Mouse (Mus musculus) left cerebral cortex, adult 11 months (tissue): ENCODE data around the gene Hoxc5.

Experiments
- DNase-seq: peaks from one replicate; pipeline ENCODE4 v3.0.0; 2022; ENCODE audit warnings: low spot score

The Hoxc5 gene

DNA sequence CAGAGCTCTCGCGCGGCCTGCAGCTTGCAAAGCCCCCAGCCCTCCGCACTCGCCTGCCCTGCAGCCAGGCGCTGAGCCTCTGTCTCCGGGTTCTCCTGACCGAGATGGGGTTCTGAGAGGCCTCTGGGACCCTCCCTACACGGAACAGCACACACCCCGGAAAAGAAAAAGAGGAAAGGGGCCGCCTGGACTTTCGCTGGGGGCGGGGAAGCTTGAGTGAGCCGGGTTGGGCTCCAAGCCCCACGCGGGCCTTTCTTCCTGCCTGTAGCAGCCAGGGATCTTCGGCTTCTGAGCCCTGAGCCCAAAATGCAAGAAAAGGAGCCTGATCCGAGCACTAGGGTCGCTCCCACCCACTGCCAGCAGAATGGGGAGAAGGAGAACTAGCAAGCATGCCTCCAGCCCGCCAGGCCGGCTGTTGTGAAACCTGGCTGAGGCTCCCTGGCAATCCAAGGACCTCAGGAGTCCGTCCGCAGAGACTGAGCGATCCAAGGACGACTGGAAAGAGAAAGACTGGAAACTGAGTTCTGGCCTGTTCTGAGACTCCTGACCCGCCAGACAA lies 44.8 kb downstream of the Hoxc5 start:
- no peak for DNase-seq

DNA sequence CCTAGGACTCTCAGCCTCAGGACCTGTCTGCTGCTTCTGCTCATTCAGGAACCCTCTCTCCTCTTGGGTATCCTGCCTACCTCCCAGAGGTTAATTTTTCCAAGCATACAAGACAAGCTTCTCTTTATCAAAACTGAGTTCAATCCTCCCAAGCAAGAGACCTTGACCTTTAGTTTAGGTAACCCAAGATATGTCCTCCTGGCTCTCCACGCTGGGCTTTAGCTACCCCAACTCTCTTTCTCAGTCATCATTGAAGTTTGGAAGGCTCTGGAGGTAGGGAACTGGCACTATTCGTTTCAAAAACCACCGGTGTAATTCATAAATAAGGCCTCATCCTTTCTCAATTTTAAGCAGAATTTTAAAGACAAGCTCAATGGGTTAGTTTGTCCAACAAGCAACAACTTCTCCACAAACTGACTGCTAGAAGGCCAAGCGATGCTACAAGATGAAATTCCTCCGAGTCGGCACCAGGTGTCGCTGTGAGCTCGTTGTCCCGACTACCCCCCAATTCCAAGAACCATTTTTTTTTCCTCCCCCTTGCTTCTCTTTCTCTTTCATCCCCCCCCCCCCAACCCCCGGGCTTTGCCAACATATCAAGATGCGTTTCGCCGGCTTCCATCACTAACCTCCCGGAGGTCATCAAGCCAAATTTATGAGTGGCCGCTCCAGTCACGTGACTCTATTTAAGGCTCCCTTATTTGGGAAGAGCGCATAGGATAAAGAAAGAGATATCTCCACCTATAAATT lies 46.2 kb downstream of the Hoxc5 start:
- no peak for DNase-seq

DNA sequence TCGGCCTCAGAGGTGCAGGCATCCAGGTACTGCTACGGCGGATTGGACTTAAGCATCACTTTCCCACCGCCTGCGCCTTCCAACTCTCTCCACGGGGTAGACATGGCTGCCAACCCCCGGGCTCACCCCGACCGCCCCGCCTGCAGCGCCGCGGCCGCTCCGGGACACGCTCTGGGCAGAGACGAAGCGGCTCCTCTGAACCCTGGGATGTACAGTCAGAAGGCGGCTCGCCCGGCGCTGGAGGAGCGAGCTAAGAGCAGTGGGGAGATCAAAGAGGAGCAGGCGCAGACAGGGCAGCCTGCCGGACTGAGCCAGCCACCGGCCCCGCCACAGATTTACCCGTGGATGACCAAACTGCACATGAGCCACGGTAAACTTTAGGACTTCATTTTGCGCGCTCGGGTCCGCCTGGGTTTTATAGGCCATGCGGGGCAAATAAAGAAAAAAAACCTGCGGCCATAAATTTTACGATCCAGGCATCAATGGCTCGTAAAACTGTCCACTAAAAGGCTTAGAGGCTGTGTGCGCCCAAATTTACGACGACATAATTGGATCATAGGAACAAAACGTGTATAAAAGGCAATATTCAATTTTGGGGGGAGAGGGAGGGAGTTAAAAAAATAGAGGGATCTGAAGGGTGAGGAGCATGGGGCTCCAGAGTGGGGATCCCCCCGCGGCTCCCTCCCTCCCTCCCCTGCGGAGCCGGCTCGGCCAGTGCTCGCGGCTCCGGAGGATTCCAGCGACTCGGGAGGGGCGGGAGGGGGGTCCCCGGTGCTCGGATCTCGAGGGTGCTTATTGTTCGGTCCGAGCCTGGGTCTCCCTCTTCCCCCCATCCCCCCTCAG lies 47.1 kb downstream of the Hoxc5 start:
- no peak for DNase-seq

DNA sequence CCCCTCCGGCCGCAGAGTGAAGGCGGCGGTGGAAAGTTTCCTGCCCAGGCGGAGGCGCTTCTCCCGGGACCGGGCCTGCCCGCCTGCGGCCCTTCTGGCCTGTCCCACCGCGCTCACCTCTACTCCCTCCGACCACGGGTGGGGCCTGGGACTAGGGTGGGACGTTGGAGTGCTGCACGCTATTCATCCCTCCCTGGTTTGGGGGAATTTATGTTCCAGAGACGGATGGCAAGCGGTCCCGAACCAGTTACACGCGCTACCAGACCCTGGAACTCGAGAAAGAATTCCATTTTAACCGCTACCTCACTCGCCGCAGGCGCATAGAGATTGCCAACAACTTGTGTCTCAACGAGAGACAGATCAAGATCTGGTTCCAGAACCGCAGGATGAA lies 47.8 kb downstream of the Hoxc5 start:
- DNase-seq = no peak

DNA sequence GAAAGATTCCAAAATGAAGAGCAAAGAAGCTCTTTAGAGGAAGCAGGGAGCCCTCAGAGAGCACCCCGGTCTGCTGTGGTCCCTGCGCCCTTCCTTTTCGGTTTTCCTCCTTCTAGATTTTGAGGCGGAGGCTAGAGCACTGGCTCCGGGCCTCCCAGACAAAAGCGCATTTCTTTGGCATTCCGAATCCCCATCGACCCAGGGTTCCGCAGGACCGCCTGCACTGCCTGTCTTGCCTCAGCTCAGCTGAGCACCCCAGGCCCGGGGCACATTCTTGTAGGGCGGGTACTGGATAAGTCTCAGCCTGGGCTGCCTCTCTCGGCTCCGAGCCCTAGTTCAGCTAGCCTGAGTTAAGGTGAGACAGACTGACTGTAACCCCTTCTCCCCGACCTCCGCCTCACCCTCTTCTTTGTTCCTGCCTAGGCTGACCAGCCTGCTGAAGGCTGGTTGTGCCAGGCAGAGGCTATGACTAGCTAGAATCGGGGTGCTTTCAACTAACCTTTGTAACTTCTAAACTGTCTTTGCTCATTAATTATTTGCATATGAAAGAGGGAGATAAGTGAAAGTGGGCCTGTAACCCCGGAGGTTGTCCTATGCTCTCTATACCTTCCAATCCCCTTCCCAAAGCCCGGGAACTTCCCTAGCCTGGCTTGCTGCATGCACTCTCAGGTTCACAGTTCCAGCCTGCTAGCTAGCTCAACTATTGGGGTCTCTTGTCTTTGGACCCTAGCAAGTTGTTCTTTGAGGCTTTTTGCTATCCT lies 48.3 kb downstream of the Hoxc5 start:
- no peak for DNase-seq

DNA sequence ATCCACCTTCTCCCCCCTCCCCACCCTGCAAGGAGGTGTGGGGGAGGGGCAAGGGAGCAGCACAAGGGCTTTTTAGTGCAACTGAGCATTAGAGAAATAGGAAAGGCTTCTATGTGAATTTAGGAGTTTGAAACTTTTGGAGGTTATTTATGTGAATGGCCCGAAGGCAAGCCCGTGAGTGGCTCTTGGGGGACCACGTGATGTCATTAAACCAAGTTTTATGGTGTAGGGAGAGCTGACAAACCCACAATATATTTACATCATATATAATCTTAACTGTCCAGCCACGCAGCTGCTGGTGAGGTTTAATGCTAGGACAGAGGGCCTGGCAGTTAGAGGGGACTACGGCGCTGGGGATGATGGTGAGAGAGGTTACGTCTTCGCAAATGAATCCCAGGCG lies 51.4 kb downstream of the Hoxc5 start, which contains the start of gene Hoxc4:
Gene Hoxc4 (plus strand): TSS at position 299 of the 400 bp plus-strand sequence.
- no peak for DNase-seq

DNA sequence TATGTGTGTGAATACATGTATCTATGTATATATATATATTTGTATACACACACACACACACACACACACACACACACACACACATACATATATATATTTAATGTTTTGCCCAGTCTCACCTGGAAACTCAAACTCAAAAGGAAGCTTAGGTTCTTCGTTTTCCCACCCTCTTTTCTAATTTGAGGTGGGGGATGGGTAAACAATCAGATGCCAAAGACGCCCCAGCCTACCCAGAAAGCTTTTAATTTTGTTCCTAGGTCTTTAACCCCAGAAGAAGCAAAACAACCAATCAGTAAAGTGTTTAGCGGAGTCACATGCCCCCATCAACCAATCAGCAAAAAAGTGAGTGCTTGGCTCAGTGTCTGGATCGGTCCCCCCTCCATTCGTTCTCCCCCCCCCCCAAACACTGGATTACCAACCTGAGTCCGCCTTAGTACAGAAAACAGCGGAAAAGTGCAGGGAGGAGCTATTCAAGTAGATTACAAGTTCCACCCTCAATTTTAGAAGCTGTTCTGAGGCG lies 53.7 kb downstream of the Hoxc5 start:
- no peak for DNase-seq

DNA sequence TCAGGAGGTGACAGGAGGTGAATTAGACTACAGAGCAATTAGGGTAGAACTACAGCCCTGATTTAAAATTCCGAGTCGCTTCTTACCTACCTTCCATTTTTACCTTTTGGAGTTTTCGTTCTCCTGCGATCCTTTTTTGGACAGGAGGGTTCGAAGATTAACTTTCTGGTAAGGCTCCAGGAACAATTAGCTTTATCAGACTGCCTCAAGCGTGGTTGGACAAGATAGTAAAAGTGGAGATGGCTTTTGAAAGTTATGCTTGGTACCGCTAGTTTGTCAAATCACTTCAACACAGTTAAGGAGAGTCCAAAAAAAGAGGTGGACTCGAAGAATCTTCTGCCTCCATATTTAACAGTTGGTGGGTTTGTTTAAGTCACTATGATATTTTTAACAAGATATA lies 54.3 kb downstream of the Hoxc5 start:
- DNase-seq = no peak

DNA sequence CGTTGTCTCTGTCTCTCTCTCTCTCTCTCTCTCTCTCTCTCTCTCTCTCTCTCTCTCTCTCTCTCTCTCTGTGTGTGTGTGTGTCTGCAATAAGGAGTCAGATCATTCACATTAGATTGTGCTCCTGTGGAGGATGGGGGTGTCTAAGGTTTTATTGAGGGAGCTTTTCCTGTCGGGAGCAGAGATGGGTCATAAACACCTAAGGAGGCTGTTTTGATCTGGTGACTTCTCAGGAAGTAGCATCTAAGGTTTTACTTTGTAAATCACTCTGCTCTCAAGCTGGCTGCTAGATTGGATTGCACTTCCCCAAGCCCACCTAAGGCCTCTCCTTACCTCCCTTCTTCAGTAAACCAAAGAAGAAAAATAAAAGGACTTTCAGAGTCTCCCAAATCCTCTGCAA lies 56.9 kb downstream of the Hoxc5 start:
- no peak for DNase-seq

DNA sequence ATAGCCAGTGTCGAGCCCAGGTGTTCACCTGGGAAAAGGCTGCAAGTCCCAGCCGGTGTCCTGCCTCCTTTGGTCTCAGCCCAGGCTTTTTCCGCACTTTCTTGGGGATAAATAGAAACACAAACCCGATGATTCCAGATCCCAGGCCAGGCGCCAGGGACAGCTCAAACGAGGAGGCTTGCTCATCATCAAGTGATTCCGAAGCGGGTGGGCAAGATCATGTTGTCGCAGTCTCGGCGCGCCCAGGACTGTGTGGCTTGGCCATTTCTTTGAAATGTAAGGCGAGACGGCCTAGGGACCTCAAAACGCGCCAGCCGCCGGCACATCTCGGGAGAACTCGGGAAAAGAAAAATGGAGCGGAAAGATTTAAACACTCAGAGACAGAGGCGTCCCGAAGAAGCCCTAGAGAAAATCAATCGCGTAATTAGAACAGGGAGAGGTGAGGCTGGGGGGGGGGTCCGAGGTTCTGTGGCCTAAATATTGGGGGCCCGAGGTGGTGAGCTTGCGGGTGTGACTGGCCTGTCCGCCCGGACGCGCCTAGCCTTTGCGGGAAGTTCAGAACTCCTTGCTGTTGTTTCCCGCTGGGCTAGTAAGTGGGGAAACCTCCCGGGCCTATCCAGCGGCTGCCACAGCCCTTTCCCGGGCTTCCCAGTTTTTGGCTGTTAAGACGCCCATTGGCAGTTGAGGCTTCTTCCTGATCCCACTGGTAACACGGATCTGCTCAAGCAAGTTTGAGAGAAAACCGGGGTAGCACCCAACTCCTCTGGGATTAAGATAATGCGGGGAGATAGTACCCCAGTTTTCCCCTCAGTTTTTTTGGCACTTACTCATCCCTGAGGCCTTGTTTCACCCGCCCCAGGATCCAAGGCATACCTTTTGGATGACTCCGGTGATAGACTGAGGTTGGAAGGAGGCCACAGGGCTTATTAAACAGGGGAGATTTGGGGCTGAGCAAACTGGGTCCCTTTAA lies 60.3 kb downstream of the Hoxc5 start:
- no peak for DNase-seq

DNA sequence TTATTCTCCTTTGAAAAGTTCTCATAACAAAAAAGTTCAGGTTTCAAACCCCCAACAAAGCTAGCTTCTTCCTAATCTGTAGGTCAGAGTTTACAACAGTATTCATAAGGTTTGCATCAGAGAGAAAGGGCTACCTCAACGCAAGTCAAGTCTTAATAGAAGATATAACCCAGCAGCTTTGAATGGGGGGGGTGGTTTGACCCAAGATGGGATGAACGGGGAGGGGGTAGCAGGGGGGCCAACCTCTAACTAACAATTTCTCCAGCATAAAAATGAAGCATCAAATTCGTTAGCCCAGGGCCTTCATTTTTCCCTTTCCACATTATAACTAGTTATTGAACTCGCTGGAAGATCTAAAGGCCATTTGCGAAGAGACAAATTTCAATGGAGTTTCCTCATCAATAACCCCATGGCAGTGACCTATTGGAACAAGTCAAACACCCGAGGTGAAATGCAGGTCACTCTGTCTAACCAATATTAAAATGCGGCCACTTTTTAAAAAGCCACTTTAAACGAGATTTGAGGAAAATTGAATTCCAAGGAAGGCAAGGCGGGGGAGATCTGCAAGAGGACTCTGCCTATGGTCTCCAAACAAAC lies 61.8 kb downstream of the Hoxc5 start:
- DNase-seq = no peak

DNA sequence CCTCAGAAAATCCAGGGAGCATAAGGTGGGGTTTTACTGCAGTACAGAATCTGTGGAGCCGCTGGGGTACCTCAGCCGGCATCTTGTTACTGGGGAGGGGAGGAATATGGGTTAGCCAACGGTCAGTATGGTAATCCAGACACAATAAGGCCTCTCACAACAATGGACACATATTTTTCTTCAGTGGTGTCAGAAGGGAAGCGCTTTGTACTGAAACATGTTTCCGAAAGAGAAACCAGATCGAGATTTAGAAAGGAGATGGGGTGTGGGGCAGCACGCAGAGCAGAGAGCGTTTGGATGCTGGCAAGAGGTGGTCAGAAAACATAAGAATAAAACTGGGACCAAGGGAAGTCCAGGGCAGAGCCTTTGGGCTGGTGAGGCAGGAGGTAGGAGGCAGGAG lies 62.9 kb downstream of the Hoxc5 start:
- no peak for DNase-seq

DNA sequence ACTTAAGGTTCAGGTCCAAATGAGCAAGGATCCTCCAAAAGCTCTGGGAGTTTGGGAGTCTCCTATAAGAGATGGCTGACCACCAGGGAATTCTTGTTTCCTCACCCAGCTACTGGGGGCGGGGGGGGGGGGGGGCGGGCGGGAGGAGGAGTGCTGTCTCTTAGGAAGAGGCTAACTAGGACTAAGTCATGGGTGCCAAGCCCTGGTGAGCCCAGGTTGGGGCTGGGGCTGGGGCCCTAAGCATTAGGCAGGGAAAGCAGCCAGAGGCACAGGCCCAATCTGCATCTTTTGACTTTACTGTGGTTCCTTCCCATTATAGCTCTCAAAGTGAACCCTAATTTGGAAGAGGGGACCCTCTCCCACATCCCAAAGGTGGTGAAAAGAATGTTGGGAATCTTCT lies 64.9 kb downstream of the Hoxc5 start:
- DNase-seq = no peak

DNA sequence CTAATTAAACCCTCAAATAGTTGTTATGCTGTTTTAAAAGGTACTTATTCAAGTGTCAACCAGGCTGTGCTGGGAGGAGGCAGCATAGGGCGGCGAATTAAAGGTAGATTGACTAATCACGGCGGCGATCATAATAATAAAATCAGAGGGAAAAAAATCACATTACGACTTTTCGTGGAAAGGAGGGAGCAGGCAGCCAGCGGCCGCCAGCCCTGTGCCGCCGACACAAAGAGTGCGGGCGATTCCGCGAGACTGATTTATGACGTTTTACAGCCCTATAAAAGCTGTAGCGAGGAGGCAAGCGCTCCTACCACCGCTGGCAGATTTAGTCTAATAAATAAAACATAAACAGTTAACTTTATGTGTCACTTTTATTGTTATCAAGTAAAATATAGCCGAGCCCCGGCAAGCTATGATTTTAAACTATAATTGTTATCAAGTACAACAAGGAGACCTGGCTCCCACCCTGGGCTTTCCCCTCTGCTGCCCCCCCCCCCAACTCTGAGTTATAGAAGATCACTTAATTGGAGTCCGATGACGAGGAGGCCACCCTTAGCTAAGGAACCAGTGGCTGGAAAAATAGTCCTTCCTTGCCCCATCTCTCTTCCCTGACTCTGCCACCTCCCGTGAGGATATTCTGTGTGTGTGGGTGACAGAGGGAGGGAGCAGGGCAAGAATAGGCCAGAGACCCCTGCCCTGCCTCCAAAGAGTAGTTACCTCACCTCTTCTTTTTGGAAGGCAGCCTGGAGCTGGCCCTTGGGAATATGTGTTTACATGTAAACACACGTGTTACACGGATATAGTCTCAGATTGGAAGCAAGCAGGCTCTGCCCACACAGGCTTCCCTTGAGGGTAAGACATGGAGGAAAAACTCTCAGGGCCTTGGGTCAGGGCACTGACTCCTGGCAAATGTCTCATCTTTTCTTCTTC lies 65.7 kb downstream of the Hoxc5 start:
- DNase-seq = no peak

DNA sequence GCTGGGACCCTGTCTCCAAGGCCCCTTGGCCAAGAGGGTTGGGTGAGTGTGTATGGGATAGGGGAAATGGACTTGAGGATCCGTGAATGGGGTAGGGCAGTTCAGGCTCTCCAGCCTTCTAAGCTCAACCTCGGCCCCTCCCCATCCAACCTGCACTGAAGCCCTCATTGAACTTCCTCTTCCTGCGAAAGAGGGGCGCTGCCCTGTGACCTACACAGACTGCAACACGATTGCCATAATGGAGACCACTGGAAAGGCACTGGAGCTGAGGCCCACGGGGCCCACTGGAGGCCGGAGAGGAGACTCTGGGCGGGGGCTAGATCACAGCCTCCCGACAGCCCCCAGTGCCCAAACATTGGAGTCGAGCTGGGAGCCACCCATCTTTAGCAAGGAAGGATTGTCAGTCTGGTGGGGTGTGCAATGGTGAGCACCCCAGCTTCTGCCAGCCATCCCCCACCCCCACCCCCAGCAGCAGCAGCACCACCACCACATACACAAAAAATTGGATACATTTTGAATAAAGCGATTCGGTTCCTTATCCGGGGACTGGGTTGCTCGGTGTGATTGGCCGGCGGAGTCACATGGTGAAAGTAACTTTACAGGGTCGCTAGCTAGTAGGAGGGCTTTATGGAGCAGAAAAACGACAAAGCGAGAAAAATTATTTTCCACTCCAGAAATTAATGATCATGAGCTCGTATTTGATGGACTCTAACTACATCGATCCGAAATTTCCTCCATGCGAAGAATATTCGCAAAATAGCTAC lies 67.0 kb downstream of the Hoxc5 start:
- no peak for DNase-seq

DNA sequence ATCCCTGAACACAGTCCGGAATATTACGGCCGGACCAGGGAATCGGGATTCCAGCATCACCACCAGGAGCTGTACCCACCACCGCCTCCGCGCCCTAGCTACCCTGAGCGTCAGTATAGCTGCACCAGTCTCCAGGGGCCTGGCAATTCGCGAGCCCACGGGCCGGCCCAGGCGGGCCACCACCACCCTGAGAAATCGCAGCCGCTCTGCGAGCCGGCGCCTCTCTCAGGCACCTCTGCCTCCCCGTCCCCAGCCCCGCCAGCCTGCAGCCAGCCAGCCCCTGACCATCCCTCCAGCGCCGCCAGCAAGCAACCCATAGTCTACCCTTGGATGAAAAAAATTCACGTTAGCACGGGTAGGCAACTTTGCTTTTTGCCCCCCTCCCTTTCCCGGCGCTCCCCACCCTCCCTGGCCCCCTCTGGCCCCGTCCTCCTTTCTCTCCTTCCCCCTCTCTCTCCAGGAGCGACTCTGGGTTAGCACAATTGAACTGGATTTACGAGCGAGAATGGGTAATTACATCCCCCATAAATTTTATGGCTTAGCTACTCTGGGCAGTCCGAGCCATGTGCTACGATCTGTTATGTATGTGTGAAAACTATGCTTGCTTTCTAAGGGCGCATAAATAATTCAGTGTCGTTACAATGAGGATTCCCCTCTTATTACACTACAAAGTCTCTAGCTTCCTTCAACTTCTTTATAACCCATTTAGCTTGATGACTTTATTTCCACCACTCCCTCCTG lies 67.7 kb downstream of the Hoxc5 start:
- DNase-seq = no peak

DNA sequence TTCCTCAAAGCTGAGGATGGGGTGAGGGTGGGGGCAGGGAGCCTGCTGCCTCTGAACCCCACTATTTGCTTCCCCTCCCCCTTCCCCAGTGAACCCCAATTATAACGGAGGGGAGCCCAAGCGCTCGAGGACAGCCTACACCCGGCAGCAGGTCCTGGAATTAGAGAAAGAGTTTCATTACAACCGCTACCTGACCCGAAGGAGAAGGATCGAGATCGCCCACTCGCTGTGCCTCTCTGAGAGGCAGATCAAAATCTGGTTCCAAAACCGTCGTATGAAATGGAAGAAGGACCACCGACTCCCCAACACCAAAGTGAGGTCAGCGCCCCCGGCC lies 68.3 kb downstream of the Hoxc5 start:
- no peak for DNase-seq

DNA sequence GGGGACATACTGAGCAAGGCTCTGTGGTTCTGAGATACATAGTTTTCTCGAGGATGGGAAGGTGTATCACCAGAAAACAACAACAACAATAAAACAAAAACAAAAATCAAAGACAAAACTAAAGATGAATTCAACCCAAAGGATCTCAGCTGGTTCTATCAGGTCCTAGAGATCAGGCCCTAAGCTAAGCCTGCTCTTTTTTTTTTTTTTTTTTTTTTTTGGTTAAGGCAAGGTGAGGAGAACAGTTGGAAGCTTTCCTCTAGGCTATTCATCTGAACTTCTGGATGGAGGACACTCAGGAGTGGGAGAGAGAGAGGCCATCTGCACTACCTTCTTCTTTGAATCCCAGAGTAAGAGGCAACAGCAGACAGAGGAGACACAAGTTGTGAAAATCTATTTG lies 70.3 kb downstream of the Hoxc5 start:
- DNase-seq = no peak
